Mouse (Mus musculus) neural tube, embryonic 15.5 days (tissue): Measurements from ENCODE around the gene Cacna2d4. TPM values are rescaled to one million over a fixed set of nuclear protein-coding genes. Genes with fewer than 3 reads are reported as not detected.

Experiments
- ATAC-seq: fragments of 200-750 bp; cut with Nextera tagmentation; 2 replicates; pipeline ENCODE4 v1.8.0; 2017; ENCODE audit warnings: mild to moderate bottlenecking, moderate TSS enrichment, moderate library complexity; ENCODE audit not compliant: low FRiP score
- H3K27ac ChIP-seq: fragments of 300-500 bp; sonication (generic); replicated peaks from 2 replicates; pipeline ENCODE4 v1.5.1; 2015; ENCODE audit warnings: mild to moderate bottlenecking, inconsistent platforms
- H3K27me3 ChIP-seq: fragments of 300-500 bp; sonication (generic); replicated peaks from 2 replicates; pipeline ENCODE4 v1.6.1; 2015; ENCODE audit warnings: inconsistent platforms
- H3K36me3 ChIP-seq: fragments of 300-500 bp; sonication (generic); 2 replicates; pipeline ENCODE4 v1.6.1; 2015; ENCODE audit warnings: inconsistent platforms
- H3K4me1 ChIP-seq: fragments of 300-500 bp; sonication (generic); 2 replicates; pipeline ENCODE4 v1.6.1; 2015; ENCODE audit warnings: inconsistent platforms
- H3K4me2 ChIP-seq: fragments of 300-500 bp; sonication (generic); 2 replicates; pipeline ENCODE4 v1.6.1; 2015; ENCODE audit warnings: inconsistent platforms, mild to moderate bottlenecking, moderate library complexity
- H3K4me3 ChIP-seq: fragments of 300-500 bp; sonication (generic); replicated peaks from 2 replicates; pipeline ENCODE4 v1.5.1; 2015; ENCODE audit warnings: mild to moderate bottlenecking, inconsistent platforms
- H3K9ac ChIP-seq: fragments of 300-500 bp; sonication (generic); replicated peaks from 2 replicates; pipeline ENCODE4 v1.6.1; 2015; ENCODE audit warnings: mild to moderate bottlenecking, inconsistent platforms
- H3K9me3 ChIP-seq: fragments of 300-500 bp; sonication (generic); replicated peaks from 2 replicates; pipeline ENCODE4 v1.6.1; 2016; ENCODE audit warnings: inconsistent platforms
- WGBS: fragments of 180-500 bp; shearing (Covaris S2); methylation state at CpG from one replicate; pipeline ENCODE4 v1.1.7; 2015; ENCODE audit warnings: mixed read lengths; 5-methylcytosine and 5-hydroxymethylcytosine counted together
- polyA plus RNA-seq: library from polyadenylated mRNA; unstranded; fragments of >200 nt; fragmentation: Nextera tagmentation; extraction: Ambion mirVana; gene quantifications from 2 replicates; pipeline ENCODE4 v1.2.1, GENCODE M21; 2015

The Cacna2d4 gene
- polyA plus RNA-seq, 1 experiment from 2014 or later: 0.40 TPM

GRCm38 (mm10) chr6:119246082-119246481 lies 9.8 kb downstream of the Cacna2d4 start:
- WGBS: 52% methylated on average over 2 of the region's 2 CpGs
- no peak overlapping the region for H3K9ac ChIP-seq

DNA sequence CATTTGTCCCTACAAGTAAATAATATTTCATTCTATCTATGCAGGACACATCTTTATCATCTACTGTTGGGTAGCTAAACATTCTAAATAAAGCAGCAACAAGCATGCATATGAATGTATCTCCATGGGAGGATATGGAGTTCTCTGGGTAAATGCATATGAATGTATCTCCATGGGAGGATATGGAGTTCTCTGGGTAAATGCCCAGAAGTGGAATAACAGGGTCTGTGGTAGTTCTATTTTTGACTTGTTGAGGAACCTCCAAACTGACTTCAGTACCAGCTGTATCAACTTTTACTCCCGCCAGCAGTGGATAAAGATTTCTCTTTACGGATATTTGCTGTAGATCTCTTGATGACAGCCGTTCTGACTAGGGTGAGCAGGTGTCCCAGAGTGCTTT lies 12.3 kb downstream of the Cacna2d4 start:
- H3K9ac ChIP-seq: no peak overlapping the region
- H3K4me1 ChIP-seq: no peaks in the 10 kb centered on the region
- H3K4me3 ChIP-seq: no peak overlapping the region
- H3K27me3 ChIP-seq: no peaks in the 10 kb centered on the region
- ATAC-seq: no peak
- WGBS: 88% methylated on average over 3 of the region's 3 CpGs
- no peak overlapping the region for H3K27ac ChIP-seq
- H3K9me3 ChIP-seq: no peaks in the 10 kb centered on the region
- H3K4me2 ChIP-seq: no peak overlapping the region
- H3K36me3 ChIP-seq: no peaks in the 10 kb centered on the region

More at GRCm38 (mm10) chr6:119246082-119246481, 9.8 kb downstream of the Cacna2d4 start:
- Histone ChIP-seq H3K27me3 (no peaks in the 10 kb centered on the region), H3K4me2 (no peak overlapping the region), H3K4me1 (0 out of 2 replicates have a peak, but pooled peaks cover 2% of the 10 kb centered on the region), H3K27ac (no peak overlapping the region), H3K36me3 (no peaks in the 10 kb centered on the region), H3K9me3 (no peaks in the 10 kb centered on the region), H3K4me3 (no peak overlapping the region)
- no peak for ATAC-seq

DNA sequence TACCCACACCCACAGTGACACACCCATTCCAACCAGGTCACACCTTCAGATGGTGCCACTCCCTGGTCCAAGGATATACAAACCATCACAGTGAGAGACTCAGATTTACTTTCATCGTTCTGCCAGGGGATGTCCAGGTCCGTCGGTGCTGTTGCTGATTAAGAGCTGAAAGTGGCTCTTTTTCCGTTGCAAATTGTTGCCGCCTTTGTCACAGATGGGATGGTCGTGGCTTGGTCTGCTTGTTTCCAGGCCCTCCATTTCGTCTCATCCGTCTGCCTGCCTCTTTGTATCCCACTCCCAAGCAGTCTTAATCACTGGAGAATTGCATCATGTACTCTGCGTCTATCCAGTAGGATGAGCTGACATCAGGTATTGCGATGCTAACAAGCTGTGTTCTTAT lies 13.4 kb downstream of the Cacna2d4 start:
- H3K9ac ChIP-seq: no peak overlapping the region
- H3K36me3 ChIP-seq: no peaks in the 10 kb centered on the region
- H3K4me2 ChIP-seq: no peak overlapping the region
- no peak for ATAC-seq
- no peaks in the 10 kb centered on the region for H3K4me1 ChIP-seq
- WGBS: 90% methylated on average over 10 of the region's 10 CpGs
- no peaks in the 10 kb centered on the region for H3K27me3 ChIP-seq
- H3K4me3 ChIP-seq: no peak overlapping the region
- H3K27ac ChIP-seq: no peak overlapping the region
- H3K9me3 ChIP-seq: no peaks in the 10 kb centered on the region

GRCm38 (mm10) chr6:119251704-119252103 lies 15.4 kb downstream of the Cacna2d4 start:
- Histone ChIP-seq H3K9me3 (no peaks in the 10 kb centered on the region), H3K9ac (no peak overlapping the region), H3K36me3 (no peaks in the 10 kb centered on the region), H3K27me3 (no peaks in the 10 kb centered on the region), H3K4me3 (no peak overlapping the region), H3K4me2 (no peak overlapping the region), H3K4me1 (no peaks in the 10 kb centered on the region), H3K27ac (no peak overlapping the region)
- 81% methylated on average over 4 of the region's 4 CpGs for WGBS
- no peak for ATAC-seq

DNA sequence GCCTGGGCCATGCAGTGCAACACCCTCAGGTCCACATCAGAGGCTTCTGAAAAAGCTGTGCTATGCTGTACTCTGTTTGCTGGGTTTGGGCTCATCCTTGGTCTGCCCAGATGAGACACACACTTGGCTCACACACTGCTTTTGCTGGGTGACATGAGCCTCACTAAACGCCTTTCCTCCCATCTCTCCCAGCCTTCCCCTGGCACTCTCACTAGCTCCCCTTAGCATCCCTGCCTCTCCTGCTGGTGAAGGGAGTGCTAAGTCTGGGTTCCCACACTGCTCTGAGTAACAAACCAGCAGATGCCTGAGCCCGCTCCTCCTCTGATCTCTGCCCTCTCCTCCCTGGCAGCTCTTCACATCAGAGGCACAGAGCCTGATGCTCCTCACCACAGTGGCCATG lies 40.4 kb downstream of the Cacna2d4 start:
- 81% methylated on average over 2 of the region's 2 CpGs for WGBS
- no peak for ATAC-seq

DNA sequence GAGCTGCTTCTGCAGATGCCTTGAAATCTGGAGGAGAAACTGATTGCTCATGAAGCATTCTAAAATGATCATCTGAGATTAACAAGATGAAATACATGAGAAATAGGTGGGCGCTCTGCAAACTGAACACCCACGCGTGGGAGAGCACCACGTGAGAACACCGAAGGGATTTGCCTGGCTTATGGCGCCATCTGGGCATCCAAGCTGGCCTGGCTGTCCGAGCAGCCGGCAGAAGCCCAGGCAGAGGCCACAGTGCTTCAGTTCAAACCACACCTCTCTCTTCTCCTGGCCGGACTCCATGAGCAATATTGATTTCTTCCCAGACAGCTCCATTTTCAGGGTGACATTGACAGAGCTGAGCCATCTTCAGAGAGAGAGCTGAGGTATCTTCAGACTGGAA lies 44.4 kb downstream of the Cacna2d4 start:
- no peak overlapping the region for H3K9ac ChIP-seq
- no peak overlapping the region for H3K27ac ChIP-seq
- no peak overlapping the region for H3K4me3 ChIP-seq
- no peaks in the 10 kb centered on the region for H3K27me3 ChIP-seq
- H3K9me3 ChIP-seq: 0 out of 2 replicates have a peak, but pooled peaks cover 4% of the 10 kb centered on the region
- H3K36me3 ChIP-seq: no peaks in the 10 kb centered on the region
- H3K4me1 ChIP-seq: peaks cover 24% of the 10 kb centered on the region
- no peak overlapping the region for H3K4me2 ChIP-seq
- no peak for ATAC-seq
- WGBS: 77% methylated on average over 9 of the region's 9 CpGs

More for the DNA sequence above, 40.4 kb downstream of the Cacna2d4 start:
- Histone ChIP-seq H3K36me3 (no peaks in the 10 kb centered on the region), H3K9me3 (no peaks in the 10 kb centered on the region), H3K4me2 (no peak overlapping the region), H3K4me3 (no peak overlapping the region), H3K27me3 (no peaks in the 10 kb centered on the region), H3K27ac (no peak overlapping the region), H3K9ac (no peak overlapping the region), H3K4me1 (peaks cover 24% of the 10 kb centered on the region)

DNA sequence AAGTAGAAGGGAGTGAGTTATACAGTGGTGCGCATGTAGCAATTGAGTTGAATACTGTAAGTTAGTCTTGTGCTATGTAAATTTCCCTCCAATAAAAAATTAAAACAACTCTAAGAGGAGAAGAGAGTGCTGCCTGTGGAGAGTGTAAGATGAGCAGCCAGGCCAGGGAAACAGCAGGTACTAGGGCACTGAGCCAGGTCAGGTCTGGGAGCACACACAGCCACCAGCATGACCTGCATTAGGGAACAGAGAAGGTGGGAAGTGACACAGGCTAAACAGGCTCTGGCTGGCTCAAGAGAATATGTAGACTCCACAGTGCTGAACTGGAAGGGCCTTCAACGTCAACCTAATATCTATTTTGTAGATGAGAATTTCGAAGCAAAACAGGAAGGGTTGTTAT lies 65.0 kb downstream of the Cacna2d4 start:
- ATAC-seq: no peak

DNA sequence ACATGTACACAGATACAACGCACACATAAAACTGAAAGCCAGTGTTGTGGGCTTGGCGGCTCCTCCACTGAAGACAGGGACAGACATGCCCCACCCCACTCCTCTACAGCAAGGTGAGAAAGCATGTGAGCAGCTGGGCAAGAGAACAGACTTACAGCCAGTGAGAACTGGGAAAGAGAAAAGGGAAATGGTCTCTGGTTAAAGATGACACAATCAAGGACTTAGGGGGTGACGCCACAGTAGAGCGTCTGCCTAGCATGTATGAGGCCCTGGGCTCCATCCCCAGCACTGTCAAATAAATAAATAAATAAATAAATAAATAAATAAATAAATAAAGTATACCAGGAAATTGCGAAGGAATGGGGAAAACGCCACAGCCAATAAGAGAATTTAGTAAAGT lies 67.0 kb downstream of the Cacna2d4 start:
- Histone ChIP-seq H3K27ac (no peak overlapping the region), H3K4me1 (peaks cover 3% of the 10 kb centered on the region; the same call in 1 of the 2 replicates), H3K9me3 (no peaks in the 10 kb centered on the region), H3K36me3 (no peaks in the 10 kb centered on the region), H3K4me2 (no peak overlapping the region), H3K9ac (no peak overlapping the region), H3K27me3 (no peaks in the 10 kb centered on the region), H3K4me3 (no peak overlapping the region)
- 90% methylated on average over 6 of the region's 6 CpGs for WGBS
- no peak for ATAC-seq

More for the DNA sequence above, 65.0 kb downstream of the Cacna2d4 start:
- 90% methylated on average over 3 of the region's 3 CpGs for WGBS
- H3K4me3 ChIP-seq: no peak overlapping the region
- no peaks in the 10 kb centered on the region for H3K36me3 ChIP-seq
- no peak overlapping the region for H3K9ac ChIP-seq
- H3K4me2 ChIP-seq: no peak overlapping the region
- H3K4me1 ChIP-seq: no peaks in the 10 kb centered on the region
- H3K9me3 ChIP-seq: no peaks in the 10 kb centered on the region
- no peaks in the 10 kb centered on the region for H3K27me3 ChIP-seq
- no peak overlapping the region for H3K27ac ChIP-seq

GRCm38 (mm10) chr6:119307867-119308413 lies 71.6 kb downstream of the Cacna2d4 start:
- WGBS: 46% methylated on average over 10 of the region's 10 CpGs
- no peak for ATAC-seq
- Histone ChIP-seq H3K27ac (0 out of 2 replicates have a peak overlapping the region, but pooled peaks have one; percentile 18), H3K27me3 (no peaks in the 10 kb centered on the region), H3K4me2 (no peak overlapping the region), H3K4me1 (peaks cover 6% of the 10 kb centered on the region), H3K4me3 (no peak overlapping the region), H3K9me3 (no peaks in the 10 kb centered on the region), H3K36me3 (no peaks in the 10 kb centered on the region), H3K9ac (no peak overlapping the region)

- Histone ChIP-seq H3K4me2 (no peak overlapping the region), H3K9ac (no peak overlapping the region), H3K36me3 (no peaks in the 10 kb centered on the region), H3K4me3 (no peak overlapping the region), H3K27me3 (no peaks in the 10 kb centered on the region), H3K4me1 (peaks cover 26% of the 10 kb centered on the region), H3K9me3 (no peaks in the 10 kb centered on the region), H3K27ac (no peak overlapping the region)
- WGBS: 64% methylated on average over 9 of the region's 9 CpGs
- no peak for ATAC-seq
Measured at GRCm38 (mm10) chr6:119310176-119310575, 73.8 kb downstream of the Cacna2d4 start.

GRCm38 (mm10) chr6:119312381-119312780 lies 76.1 kb downstream of the Cacna2d4 start:
- no peak overlapping the region for H3K4me2 ChIP-seq
- H3K4me3 ChIP-seq: no peak overlapping the region
- H3K27ac ChIP-seq: no peak overlapping the region
- no peaks in the 10 kb centered on the region for H3K27me3 ChIP-seq
- H3K9me3 ChIP-seq: no peaks in the 10 kb centered on the region
- no peaks in the 10 kb centered on the region for H3K36me3 ChIP-seq
- ATAC-seq: no peak
- H3K9ac ChIP-seq: no peak overlapping the region
- peaks cover 26% of the 10 kb centered on the region for H3K4me1 ChIP-seq
- 83% methylated on average over 6 of the region's 6 CpGs for WGBS

DNA sequence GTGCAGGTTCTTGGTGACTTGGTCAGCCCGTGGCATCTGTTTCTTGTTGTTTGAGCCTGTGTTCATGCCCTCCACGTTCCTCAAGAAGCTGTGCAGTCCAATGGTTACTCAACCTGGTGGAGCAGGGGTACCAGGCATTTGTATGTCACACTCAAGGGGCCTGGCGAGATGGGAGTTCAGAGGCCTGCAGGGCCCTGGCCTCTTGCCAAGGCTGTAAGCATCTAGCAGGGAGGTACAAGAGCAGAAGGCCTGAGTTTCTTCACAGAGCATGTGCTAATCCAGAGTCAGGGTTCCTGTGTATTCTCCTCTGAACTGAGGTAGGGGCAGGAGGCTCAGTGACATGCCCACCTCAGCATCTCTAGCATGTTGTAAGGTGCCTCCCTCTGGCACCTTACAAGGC lies 76.8 kb downstream of the Cacna2d4 start:
- no peak overlapping the region for H3K9ac ChIP-seq
- no peaks in the 10 kb centered on the region for H3K27me3 ChIP-seq
- H3K9me3 ChIP-seq: no peaks in the 10 kb centered on the region
- H3K4me3 ChIP-seq: no peak overlapping the region
- no peak overlapping the region for H3K4me2 ChIP-seq
- H3K36me3 ChIP-seq: no peaks in the 10 kb centered on the region
- ATAC-seq: 0 out of 2 replicates have a peak, but pooled peaks have one; percentile 18
- WGBS: 70% methylated on average over 3 of the region's 3 CpGs
- peaks cover 23% of the 10 kb centered on the region for H3K4me1 ChIP-seq
- H3K27ac ChIP-seq: peak overlapping the region; percentile 28; the same call in 1 of the 2 replicates
